Mouse (Mus musculus) stomach, postnatal 0 days (tissue): Measurements from ENCODE around the gene Fndc7.

ENCODE experiments used
- CTCF ChIP-seq: IDR thresholded peaks from 2 replicates; pipeline ENCODE4 v1.5.1; 2016; ENCODE audit warnings: antibody characterized with exemption, low read depth, mild to moderate bottlenecking, moderate library complexity
- EP300 ChIP-seq: optimal IDR thresholded peaks from 2 replicates; pipeline ENCODE3; 2016; ENCODE audit warnings: antibody characterized with exemption

DNA sequence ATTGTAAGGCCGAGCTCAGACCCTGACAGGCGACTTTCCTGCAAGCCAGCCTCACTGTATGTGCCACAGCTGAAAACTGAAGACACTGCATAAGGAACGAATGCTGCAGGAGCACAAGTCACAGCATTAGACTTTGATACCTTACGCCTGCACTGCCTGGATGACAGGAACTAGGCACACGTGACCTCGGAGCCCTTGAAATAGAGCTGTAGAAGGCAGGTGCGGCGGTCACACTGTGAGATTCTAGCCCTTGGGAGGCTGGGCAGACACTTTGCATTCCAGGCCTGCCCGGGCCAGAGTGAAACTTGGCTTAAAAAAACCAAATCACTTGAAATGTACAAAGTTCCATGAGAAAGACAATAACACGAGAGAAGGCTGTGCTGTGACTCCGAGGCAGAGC is 59.3 kb downstream of the Fndc7 start:
- no peak for TF ChIP-seq CTCF
- TF ChIP-seq EP300, result no peak
